Mouse (Mus musculus) testis, adult 2 months (tissue): ENCODE data around the gene Cntn6. TPM values are rescaled to one million over a fixed set of nuclear protein-coding genes. Genes with fewer than 3 reads are reported as not detected.

Experiments used
- H3K27ac ChIP-seq: fragments of 200-500 bp; 2 replicates; pipeline ENCODE4 v1.5.1; 2012; ENCODE audit warnings: low read depth, low read length; ENCODE audit not compliant: control insufficient read depth, insufficient read depth
- H3K27me3 ChIP-seq: fragments of 200-500 bp; 2 replicates; pipeline ENCODE4 v1.6.1; 2012; ENCODE audit warnings: mild to moderate bottlenecking, low read length, moderate library complexity; ENCODE audit not compliant: control insufficient read depth, insufficient read depth
- H3K36me3 ChIP-seq: fragments of 200-500 bp; 2 replicates; pipeline ENCODE4 v1.6.1; 2012; ENCODE audit warnings: mild to moderate bottlenecking, low read length; ENCODE audit not compliant: control insufficient read depth, insufficient read depth
- H3K4me1 ChIP-seq: fragments of 200-500 bp; 2 replicates; pipeline ENCODE4 v1.6.1; 2012; ENCODE audit warnings: low read length; ENCODE audit not compliant: control insufficient read depth, insufficient read depth
- H3K4me3 ChIP-seq: fragments of 200-500 bp; 2 replicates; pipeline ENCODE4 v1.5.1; 2012; ENCODE audit warnings: low read depth, mild to moderate bottlenecking, low read length, moderate library complexity, mixed read lengths; ENCODE audit not compliant: control insufficient read depth
- CTCF ChIP-seq: fragments of 200-500 bp; IDR thresholded peaks from 2 replicates; pipeline ENCODE4 v1.5.1; 2012; ENCODE audit warnings: low read depth, mild to moderate bottlenecking, inconsistent platforms, low read length, moderate library complexity; ENCODE audit not compliant: control insufficient read depth, insufficient read depth, insufficient replicate concordance
- POLR2A ChIP-seq: fragments of 200-500 bp; IDR thresholded peaks from 2 replicates; pipeline ENCODE4 v1.6.1; 2012; ENCODE audit warnings: low read depth, mild to moderate bottlenecking, inconsistent platforms, low read length, moderate library complexity; ENCODE audit not compliant: control insufficient read depth
- polyA plus RNA-seq: library from polyadenylated mRNA; depleted of rRNA; stranded (reverse); fragments of >200 nt; gene quantifications from 2 replicates; pipeline ENCODE4 v1.2.3, GENCODE M21; 2012

Cntn6 gene
- polyA plus RNA-seq, 1 experiment: 2.4 TPM

- no peaks in the 10 kb centered on the region for H3K27me3 ChIP-seq
- H3K27ac ChIP-seq: no peak overlapping the region
- H3K36me3 ChIP-seq: no peaks in the 10 kb centered on the region
- H3K4me1 ChIP-seq: no peaks in the 10 kb centered on the region
- no peak overlapping the region for H3K4me3 ChIP-seq
- TF ChIP-seq POLR2A (no peak), CTCF (no peak)
These were observed 77.0 kb downstream of the Cntn6 start for GRCm38 (mm10) chr6:104569564-104569963.

GRCm38 (mm10) chr6:104588028-104588427 is 95.4 kb downstream of the Cntn6 start:
- Histone ChIP-seq H3K36me3 (no peaks in the 10 kb centered on the region), H3K4me1 (no peaks in the 10 kb centered on the region), H3K27ac (no peak overlapping the region), H3K4me3 (no peak overlapping the region), H3K27me3 (no peaks in the 10 kb centered on the region)
- TF ChIP-seq POLR2A (no peak), CTCF (no peak)

- Histone ChIP-seq H3K4me1 (no peaks in the 10 kb centered on the region), H3K27ac (no peak overlapping the region), H3K27me3 (no peaks in the 10 kb centered on the region), H3K36me3 (no peaks in the 10 kb centered on the region), H3K4me3 (no peak overlapping the region)
- TF ChIP-seq CTCF: no peak
- TF ChIP-seq POLR2A: no peak
These were observed 108.3 kb downstream of the Cntn6 start for GRCm38 (mm10) chr6:104600838-104601397.

GRCm38 (mm10) chr6:104602894-104603293 is 110.3 kb downstream of the Cntn6 start:
- Histone ChIP-seq H3K4me1 (no peaks in the 10 kb centered on the region), H3K4me3 (no peak overlapping the region), H3K27ac (no peak overlapping the region), H3K27me3 (no peaks in the 10 kb centered on the region), H3K36me3 (no peaks in the 10 kb centered on the region)
- TF ChIP-seq POLR2A: no peak
- TF ChIP-seq CTCF: no peak

- no peaks in the 10 kb centered on the region for H3K36me3 ChIP-seq
- H3K4me3 ChIP-seq: no peak overlapping the region
- H3K27ac ChIP-seq: no peak overlapping the region
- no peaks in the 10 kb centered on the region for H3K27me3 ChIP-seq
- TF ChIP-seq CTCF: no peak
- TF ChIP-seq POLR2A: no peak
- H3K4me1 ChIP-seq: no peaks in the 10 kb centered on the region
These were observed 110.8 kb downstream of the Cntn6 start for GRCm38 (mm10) chr6:104603371-104603770.

GRCm38 (mm10) chr6:104605214-104605613 is 112.6 kb downstream of the Cntn6 start:
- H3K4me3 ChIP-seq: no peak overlapping the region
- H3K27me3 ChIP-seq: no peaks in the 10 kb centered on the region
- no peak for TF ChIP-seq POLR2A
- H3K27ac ChIP-seq: no peak overlapping the region
- no peaks in the 10 kb centered on the region for H3K4me1 ChIP-seq
- no peaks in the 10 kb centered on the region for H3K36me3 ChIP-seq

GRCm38 (mm10) chr6:104653518-104653917 is 160.9 kb downstream of the Cntn6 start:
- no peak overlapping the region for H3K27ac ChIP-seq
- H3K36me3 ChIP-seq: no peaks in the 10 kb centered on the region
- no peak overlapping the region for H3K4me3 ChIP-seq
- H3K27me3 ChIP-seq: no peaks in the 10 kb centered on the region
- no peak for TF ChIP-seq POLR2A
- no peak for TF ChIP-seq CTCF
- no peaks in the 10 kb centered on the region for H3K4me1 ChIP-seq

GRCm38 (mm10) chr6:104668701-104669100 is 176.1 kb downstream of the Cntn6 start:
- H3K27ac ChIP-seq: no peak overlapping the region
- no peak for TF ChIP-seq POLR2A
- no peak for TF ChIP-seq CTCF
- H3K27me3 ChIP-seq: no peaks in the 10 kb centered on the region

More at GRCm38 (mm10) chr6:104668701-104669100, 176.1 kb downstream of the Cntn6 start:
- Histone ChIP-seq H3K4me3 (no peak overlapping the region), H3K36me3 (no peaks in the 10 kb centered on the region), H3K4me1 (no peaks in the 10 kb centered on the region)
